Mouse (Mus musculus) spleen, postnatal 0 days (tissue): ENCODE data around the gene Mup11. TPM values are rescaled to one million over a fixed set of nuclear protein-coding genes. Genes with fewer than 3 reads are reported as not detected.

Experiments
- polyA plus RNA-seq: library from polyadenylated mRNA; unstranded; fragments of >200 nt; fragmentation: Nextera tagmentation; extraction: Ambion mirVana; gene quantifications from 2 replicates; pipeline ENCODE4 v1.2.1, GENCODE M21; 2015

Gene Mup11
- not detected in 2 replicates for polyA plus RNA-seq

GRCm38 (mm10) chr4:60662311-60662710 lies at the start of gene Mup11:
Gene Mup11, minus strand, starts transcription at chr4:60662411.

Other genes with a start within 250 kb of the Mup11 start
- not detected in 2 replicates for gene Mup9, start 240.5 kb downstream of the Mup11 start, polyA plus RNA-seq
- not detected in 2 replicates for gene Mup1, start 160.5 kb downstream of the Mup11 start, polyA plus RNA-seq
- gene Mup10, start 80.2 kb downstream of the Mup11 start, polyA plus RNA-seq = not detected in 2 replicates
- gene Mup12, start 78.9 kb upstream of the Mup11 start, polyA plus RNA-seq = not detected in 2 replicates
- gene Mup22, start 159.1 kb upstream of the Mup11 start, polyA plus RNA-seq = not detected in 2 replicates